Mouse (Mus musculus): ENCODE measurements around the gene Zbtb20. TPM values are rescaled to one million over a fixed set of nuclear protein-coding genes. Genes with fewer than 3 reads are reported as not detected.

Gene Zbtb20
- polyA plus RNA-seq (2012; rRNA removed; ENCODE audit: low replicate concordance): 2.9 and 5.0 TPM in 2 replicates

GRCm38 (mm10) chr16:42875852-42875980, at the start of gene Zbtb20:
Gene Zbtb20, plus strand, starts transcription at chr16:42875881.

GRCm38 (mm10) chr16:43663978-43664579, 788.4 kb downstream of the Zbtb20 start, which contains the start of gene Tigit:
Gene Tigit, minus strand, starts transcription at chr16:43664146.

